Mouse (Mus musculus) activated CD4-positive, CD25-positive, alpha-beta regulatory T cell, adult 4 months (primary cell): ENCODE data around the gene Glce. TPM values are rescaled to one million over a fixed set of nuclear protein-coding genes. Genes with fewer than 3 reads are reported as not detected.

Experiments
- ATAC-seq: one replicate; pipeline ENCODE4 v1.8.0; 2017
- polyA plus RNA-seq, 2 experiments: library from polyadenylated mRNA; unstranded; fragments of 100-300 nt; shearing (Covaris generic); gene quantifications; one replicate each; pipeline ENCODE4 v1.2.1; 2017

The Glce gene
- polyA plus RNA-seq, 2 experiments from 2014 or later, result 4.7 to 5.4 TPM

DNA sequence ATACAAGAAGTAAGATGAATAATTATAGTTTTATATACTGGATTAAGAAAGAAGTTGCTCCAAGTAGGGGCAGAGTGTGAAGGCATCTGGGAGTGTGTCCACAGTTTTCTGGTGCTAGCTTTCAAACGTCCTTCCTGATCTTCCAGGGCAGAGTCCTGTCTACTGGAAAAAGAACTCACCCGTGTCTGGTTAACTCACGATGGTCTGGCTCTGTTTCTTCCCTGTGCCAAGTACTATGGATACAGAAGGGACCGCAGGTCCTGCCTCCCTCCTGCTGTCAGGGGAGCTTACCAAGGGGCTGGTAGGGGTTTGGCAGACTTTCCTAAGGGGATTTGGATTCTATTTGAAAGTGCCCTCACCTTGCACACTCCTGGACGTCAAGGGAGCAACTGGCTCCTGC lies 97.4 kb downstream of the Glce start:
- ATAC-seq, result no peak

- no peak for ATAC-seq
Observed at GRCm38 (mm10) chr9:62023879-62024278, 98.6 kb downstream of the Glce start.

- no peak for ATAC-seq
Observed at GRCm38 (mm10) chr9:62022961-62023680, 99.3 kb downstream of the Glce start.

DNA sequence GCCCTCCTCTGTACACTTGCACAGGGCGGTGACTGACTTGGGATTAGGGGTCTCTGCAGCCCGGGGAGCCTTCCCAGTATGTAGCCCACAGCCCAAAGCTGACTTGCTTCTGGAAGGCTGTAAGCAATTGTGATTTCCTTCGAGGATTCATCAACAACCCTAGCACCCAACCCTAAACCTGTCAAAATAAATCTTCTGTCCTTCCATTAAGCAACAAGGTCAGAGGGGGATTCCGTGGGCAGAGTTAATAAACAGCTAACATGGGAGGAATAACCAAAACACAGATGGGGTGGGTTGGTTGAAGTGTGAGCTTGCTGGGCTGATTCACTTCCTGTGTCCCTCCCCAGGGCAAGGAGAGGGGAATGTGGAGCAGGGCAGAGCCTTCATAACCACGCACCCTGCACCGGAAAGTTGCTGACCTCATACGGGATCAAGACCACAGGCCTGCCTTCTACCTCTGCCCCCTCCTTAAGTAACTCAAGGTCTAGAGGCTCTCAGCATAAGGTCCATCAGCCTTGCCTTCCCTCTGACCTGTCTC lies 100.8 kb downstream of the Glce start:
- ATAC-seq, result no peak

- no peak for ATAC-seq
Observed at GRCm38 (mm10) chr9:62020259-62020658, 102.2 kb downstream of the Glce start.

GRCm38 (mm10) chr9:62018229-62019093 lies 104.0 kb downstream of the Glce start:
- ATAC-seq, result no peak

DNA sequence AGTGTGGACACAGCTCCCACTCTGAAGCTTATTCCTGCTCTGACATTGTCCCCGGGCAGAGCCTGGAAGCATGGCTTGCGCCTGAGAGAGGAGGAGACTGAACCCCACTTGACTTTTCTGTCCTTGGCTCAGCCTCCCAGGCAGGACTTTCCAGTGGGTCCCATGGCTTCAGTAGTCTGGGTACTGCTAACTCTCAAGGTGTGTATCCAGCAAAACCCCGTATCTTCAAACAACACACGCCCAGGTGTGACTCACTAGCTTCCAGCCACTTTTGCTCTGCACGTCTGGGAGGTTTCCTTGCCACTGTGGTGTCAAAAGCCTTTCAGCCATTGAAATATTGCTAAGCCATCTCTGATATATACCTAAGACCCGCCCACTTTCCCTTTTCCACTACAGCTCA lies 105.1 kb downstream of the Glce start:
- ATAC-seq, result no peak

DNA sequence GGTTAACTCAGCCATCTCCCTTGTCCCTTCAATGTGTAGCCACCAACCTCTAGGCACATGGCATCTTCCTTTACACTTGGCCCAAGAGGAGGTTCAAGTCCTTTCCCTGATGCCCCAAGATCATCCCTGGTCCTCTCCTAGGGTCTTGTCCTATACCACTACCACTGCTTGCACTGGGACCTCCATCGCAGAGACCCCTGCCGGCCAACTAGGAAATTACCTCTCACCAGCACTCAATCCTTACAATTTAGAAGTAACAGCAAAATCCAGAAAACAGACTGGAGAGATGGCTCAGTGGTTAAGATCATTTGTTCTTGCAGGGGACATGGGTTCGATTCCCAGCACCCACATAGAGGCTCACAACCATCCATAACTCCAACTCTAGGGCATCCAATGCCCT lies 107.0 kb downstream of the Glce start:
- ATAC-seq, result no peak

- ATAC-seq, result no peak
Observed at GRCm38 (mm10) chr9:62013316-62014097, 108.9 kb downstream of the Glce start.

GRCm38 (mm10) chr9:62008360-62008759 lies 114.1 kb downstream of the Glce start:
- no peak for ATAC-seq

Other genes with a start within 250 kb of the Glce start
- gene Rplp1, start 208.1 kb downstream of the Glce start, polyA plus RNA-seq, result 1,000 to 10,000 TPM; 3,627 to 3,817 TPM
- gene Kif23, start 175.9 kb downstream of the Glce start, polyA plus RNA-seq, result 10 to 100 TPM; 29.4 to 40.1 TPM
- gene Paqr5, start 95.8 kb downstream of the Glce start, polyA plus RNA-seq, result under 1 TPM in 1 of 2 experiments, not detected in 1; 0.26 TPM
- gene Spesp1, start 159.6 kb upstream of the Glce start, polyA plus RNA-seq, result not detected
- gene Anp32a, start 218.6 kb upstream of the Glce start, polyA plus RNA-seq, result 100 to 1,000 TPM; 108 to 132 TPM